Mouse (Mus musculus) G1E (cell line): Measurements from ENCODE around the gene Zdhhc1. TPM values are rescaled to one million over a fixed set of nuclear protein-coding genes. Genes with fewer than 3 reads are reported as not detected.

ENCODE experiments used
- ATAC-seq: 2 replicates; pipeline ENCODE4 v1.8.0; 2016; ENCODE audit warnings: mild to moderate bottlenecking; ENCODE audit not compliant: insufficient number of reproducible peaks, poor library complexity, low FRiP score, severe bottlenecking; ENCODE audit errors: extremely low read depth
- DNase-seq: peaks from one replicate; pipeline ENCODE4 v3.0.0; 2012; ENCODE audit warnings: low spot score
- H3K27me3 ChIP-seq: 2 replicates; pipeline ENCODE4 v1.6.1; 2012; ENCODE audit warnings: mild to moderate bottlenecking, low read length, inconsistent platforms; ENCODE audit not compliant: insufficient read depth
- H3K36me3 ChIP-seq: replicated peaks from 2 replicates; pipeline ENCODE3; 2012; ENCODE audit warnings: mild to moderate bottlenecking, inconsistent platforms
- H3K4me1 ChIP-seq: 2 replicates; pipeline ENCODE4 v1.6.1; 2012; ENCODE audit warnings: low read depth, low read length, inconsistent platforms, mixed read lengths; ENCODE audit not compliant: insufficient read depth
- H3K4me3 ChIP-seq: 2 replicates; pipeline ENCODE4 v1.5.1; 2012; ENCODE audit warnings: low read depth, mild to moderate bottlenecking, inconsistent platforms, low read length, moderate library complexity, mixed read lengths
- H3K9me3 ChIP-seq: replicated peaks from 2 replicates; pipeline ENCODE4 v1.6.1; 2012; ENCODE audit warnings: inconsistent platforms
- CTCF ChIP-seq: IDR thresholded peaks from 2 replicates; pipeline ENCODE4 v1.5.1; 2012; ENCODE audit warnings: low read depth, low read length, inconsistent platforms, mixed read lengths
- GATA1 ChIP-seq: IDR thresholded peaks from 2 replicates; pipeline ENCODE4 v1.6.1; 2012; ENCODE audit warnings: borderline replicate concordance, low read length, inconsistent platforms, mixed read lengths
- GATA2 ChIP-seq: IDR thresholded peaks from 2 replicates; pipeline ENCODE4 v1.6.1; 2012; ENCODE audit warnings: low read depth, low read length, inconsistent platforms, borderline replicate concordance
- POLR2AphosphoS5 ChIP-seq: IDR thresholded peaks from 2 replicates; pipeline ENCODE4 v1.6.1; 2012; ENCODE audit warnings: low read depth, low read length, inconsistent platforms; ENCODE audit not compliant: insufficient replicate concordance
- TAL1 ChIP-seq: conservative IDR thresholded peaks from 2 replicates; pipeline ENCODE4 v1.6.1; 2012; ENCODE audit warnings: low read depth, low read length, inconsistent platforms, mixed read lengths
- polyA plus RNA-seq: library from polyadenylated mRNA; stranded (reverse); fragments of >175 nt; gene quantifications from 2 replicates; pipeline ENCODE4 v1.2.3, GENCODE M21; 2012
- total RNA-seq, 2 experiments: library from RNA; stranded (forward) in 1 of 2; stranded (reverse) in 1 of 2; fragments of 200-1000 nt in 1 of 2; fragments of >200 nt in 1 of 2; fragmentation: Nextera tagmentation in 1 of 2; gene quantifications; 2 replicates each; pipeline ENCODE4 v1.2.3; 2014 to 2017

Zdhhc1 gene
- total and polyA plus RNA-seq, 3 experiments: 0.02 to 0.16 TPM; not detected in 1

GRCm38 (mm10) chr8:105520521-105520920 lies 23.8 kb upstream of the Zdhhc1 start:
- H3K4me3 ChIP-seq: no peak overlapping the region
- ATAC-seq (no peak), DNase-seq (no peak)
- H3K4me1 ChIP-seq: peaks cover 30% of the 10 kb centered on the region
- TF ChIP-seq POLR2AphosphoS5 (no peak), CTCF (no peak), GATA1 (no peak), TAL1 (no peak)
- H3K27me3 ChIP-seq: peaks cover 38% of the 10 kb centered on the region
- peaks cover 49% of the 10 kb centered on the region for H3K36me3 ChIP-seq
- H3K9me3 ChIP-seq: no peaks in the 10 kb centered on the region

GRCm38 (mm10) chr8:105519591-105519990 lies 22.9 kb upstream of the Zdhhc1 start:
- Histone ChIP-seq H3K27me3 (peaks cover 46% of the 10 kb centered on the region), H3K4me1 (peaks cover 30% of the 10 kb centered on the region), H3K36me3 (peaks cover 40% of the 10 kb centered on the region), H3K9me3 (no peaks in the 10 kb centered on the region), H3K4me3 (no peak overlapping the region)
- no peak for DNase-seq
- ATAC-seq: no peak
- TF ChIP-seq CTCF (no peak), GATA1 (no peak), POLR2AphosphoS5 (no peak), TAL1 (no peak)

- H3K36me3 ChIP-seq: peaks cover 30% of the 10 kb centered on the region
- peak; percentile 12 for DNase-seq
- no peak for TF ChIP-seq CTCF
- TF ChIP-seq TAL1: no peak
- no peak for TF ChIP-seq GATA2
- no peak for TF ChIP-seq GATA1
- no peak for TF ChIP-seq POLR2AphosphoS5
- H3K9me3 ChIP-seq: no peaks in the 10 kb centered on the region
- H3K4me3 ChIP-seq: peak within 1 kb of the TSS; percentile 69
- peaks cover 49% of the 10 kb centered on the region for H3K27me3 ChIP-seq
- peaks cover 30% of the 10 kb centered on the region for H3K4me1 ChIP-seq
- no peak for ATAC-seq
Observed at GRCm38 (mm10) chr8:105518436-105519313, 22.0 kb upstream of the Zdhhc1 start, which contains the start of gene Hsd11b2. Gene Hsd11b2, plus strand, starts transcription at chr8:105518755.

GRCm38 (mm10) chr8:105517346-105517745 lies 20.6 kb upstream of the Zdhhc1 start:
- Histone ChIP-seq H3K4me3 (no peak overlapping the region), H3K36me3 (peaks cover 17% of the 10 kb centered on the region), H3K4me1 (peaks cover 31% of the 10 kb centered on the region), H3K9me3 (no peaks in the 10 kb centered on the region), H3K27me3 (peaks cover 51% of the 10 kb centered on the region)
- TF ChIP-seq CTCF (no peak), GATA2 (no peak)
- ATAC-seq (no peak), DNase-seq (no peak)

GRCm38 (mm10) chr8:105516018-105516645 lies 19.4 kb upstream of the Zdhhc1 start:
- H3K27me3 ChIP-seq: peaks cover 51% of the 10 kb centered on the region
- TF ChIP-seq CTCF (peak; percentile 82), GATA1 (no peak), POLR2AphosphoS5 (no peak), GATA2 (no peak)
- peaks cover 6% of the 10 kb centered on the region for H3K36me3 ChIP-seq
- peaks cover 29% of the 10 kb centered on the region for H3K4me1 ChIP-seq
- DNase-seq (peak; percentile 20), ATAC-seq (peak; percentile 47; the same call in 1 of the 2 replicates)
- no peak overlapping the region for H3K4me3 ChIP-seq
- H3K9me3 ChIP-seq: no peaks in the 10 kb centered on the region

GRCm38 (mm10) chr8:105514656-105515055 lies 18.0 kb upstream of the Zdhhc1 start:
- no peak for ATAC-seq
- H3K27me3 ChIP-seq: peaks cover 55% of the 10 kb centered on the region
- no peak for DNase-seq
- H3K4me1 ChIP-seq: peaks cover 31% of the 10 kb centered on the region
- TF ChIP-seq GATA2: no peak
- TF ChIP-seq POLR2AphosphoS5: no peak
- no peak for TF ChIP-seq CTCF
- TF ChIP-seq TAL1: no peak
- TF ChIP-seq GATA1: no peak
- H3K9me3 ChIP-seq: no peaks in the 10 kb centered on the region
- no peak overlapping the region for H3K4me3 ChIP-seq
- no peaks in the 10 kb centered on the region for H3K36me3 ChIP-seq
